Comparison of ENCODE assay signal across 23 mouse cellular contexts in genomic region chr5:92445016-92445415, GRCm38 (mm10). TPM values are rescaled to one million over a fixed set of nuclear protein-coding genes. Genes with fewer than 3 reads are reported as not detected.
DNase-seq lines count a peak whose midpoint lies in the region.
"Had no signal": no experiment of that assay in that cellular context is flagged by ENCODE, and none has a peak within 500 bp of the region (broad histone marks: within the 10 kb centered on the region; RNA-seq: fewer than 3 reads in every experiment).

No protein-coding gene starts in this region.

- peaks cover 42% of the 10 kb centered on the region for H3K4me1 ChIP-seq in heart, embryonic 10.5 days
- H3K4me1 ChIP-seq: embryonic facial prominence, embryonic 13.5 days; embryonic facial prominence, embryonic 15.5 days; forebrain, embryonic 10.5 days; forebrain, embryonic 12.5 days had no signal

- 0 out of 2 replicates have a peak overlapping the region, but pooled peaks have one; percentile 10 for H3K27ac ChIP-seq in heart, embryonic 10.5 days
- H3K27ac ChIP-seq: embryonic facial prominence, embryonic 13.5 days; embryonic facial prominence, embryonic 15.5 days; forebrain, embryonic 10.5 days; forebrain, embryonic 12.5 days had no signal

- 71% methylated on average over 2 of the region's 2 CpGs for WGBS in heart, embryonic 10.5 days

- no peaks in the 10 kb centered on the region for H3K27me3 ChIP-seq in heart, embryonic 10.5 days (ENCODE audit: insufficient read depth, poor library complexity, severe bottlenecking)
- H3K27me3 ChIP-seq: CH12.LX; embryonic facial prominence, embryonic 13.5 days; embryonic facial prominence, embryonic 15.5 days; forebrain, embryonic 12.5 days; Patski had no signal

- H3K4me3 ChIP-seq in heart, embryonic 10.5 days, result no peak overlapping the region
- H3K4me3 ChIP-seq: embryonic facial prominence, embryonic 13.5 days; embryonic facial prominence, embryonic 15.5 days; erythroblast, embryonic 14.5 days; forebrain, embryonic 10.5 days; forebrain, embryonic 12.5 days had no signal

- no peaks in the 10 kb centered on the region for H3K9me3 ChIP-seq in heart, embryonic 10.5 days
- H3K9me3 ChIP-seq: embryonic facial prominence, embryonic 13.5 days; embryonic facial prominence, embryonic 15.5 days; forebrain, embryonic 10.5 days; forebrain, embryonic 12.5 days; G1E had no signal

- H3K36me3 ChIP-seq in heart, embryonic 10.5 days, result peaks cover 44% of the 10 kb centered on the region

- DNase-seq in adrenal gland, adult (ENCODE audit: inconsistent age in 2 of 2, low spot score in 1 of 2), result peak; percentile 65 to 78
- DNase-seq in adrenal gland, postnatal 25 days, result no peak
- DNase-seq in adrenal gland, adult 8-10 months, result peak; percentile 53
- no peak for DNase-seq in adrenal gland, postnatal 10 days
- DNase-seq in heart, embryonic 10.5 days (ENCODE audit: low spot score), result peak; percentile 67
- DNase-seq in heart, adult 18-20 months, result no peak
- peak; percentile 25 to 41 for DNase-seq in adrenal gland, postnatal 36 days
- DNase-seq: B cell, adult 2 months; cerebellum, adult 11 months; cerebellum, adult 18-20 months; cerebellum, adult 8-10 months; cerebellum, adult 9-11 months; cerebellum, postnatal 14 days; cerebellum, postnatal 36 days; embryo, embryonic 11 days had no signal

RNA-seq across cellular contexts. Expression of gene Nup54, which starts 10.0 kb away (rescaled TPM):
- total RNA-seq in adrenal gland, postnatal 25 days (2021), result 30.1 and 33.5 TPM in 2 replicates
- total RNA-seq in adrenal gland, adult 8-10 months (2022), result 10 to 100 TPM; 23.5 to 36.6 (median 26.6) TPM
- total RNA-seq in adrenal gland, postnatal 10 days (2021), result 10 to 100 TPM; 30.3 to 34.0 TPM
- 52.8 and 60.8 TPM in 2 replicates for polyA plus RNA-seq in heart, embryonic 10.5 days (2016; fragmentation: Nextera tagmentation; extraction: Ambion mirVana)
- total RNA-seq in heart, adult 18-20 months (2021), result 10 to 100 TPM; 19.1 to 21.9 TPM
- 10 to 100 TPM; 28.4 to 31.3 TPM for total RNA-seq in adrenal gland, postnatal 36 days (2021)

Comparison
In these comparisons a context has a peak if more than half of its experiments do, and no peak if none do; other contexts are left out.
1. DNase-seq: peak in adrenal gland, adult (2 of 2), adrenal gland, adult 8-10 months (single experiment), heart, embryonic 10.5 days (single experiment) and adrenal gland, postnatal 36 days (2 of 2); none in adrenal gland, postnatal 25 days (single experiment), adrenal gland, postnatal 10 days (single experiment) and heart, adult 18-20 months (0 of 2).